In the genomic region with DNA sequence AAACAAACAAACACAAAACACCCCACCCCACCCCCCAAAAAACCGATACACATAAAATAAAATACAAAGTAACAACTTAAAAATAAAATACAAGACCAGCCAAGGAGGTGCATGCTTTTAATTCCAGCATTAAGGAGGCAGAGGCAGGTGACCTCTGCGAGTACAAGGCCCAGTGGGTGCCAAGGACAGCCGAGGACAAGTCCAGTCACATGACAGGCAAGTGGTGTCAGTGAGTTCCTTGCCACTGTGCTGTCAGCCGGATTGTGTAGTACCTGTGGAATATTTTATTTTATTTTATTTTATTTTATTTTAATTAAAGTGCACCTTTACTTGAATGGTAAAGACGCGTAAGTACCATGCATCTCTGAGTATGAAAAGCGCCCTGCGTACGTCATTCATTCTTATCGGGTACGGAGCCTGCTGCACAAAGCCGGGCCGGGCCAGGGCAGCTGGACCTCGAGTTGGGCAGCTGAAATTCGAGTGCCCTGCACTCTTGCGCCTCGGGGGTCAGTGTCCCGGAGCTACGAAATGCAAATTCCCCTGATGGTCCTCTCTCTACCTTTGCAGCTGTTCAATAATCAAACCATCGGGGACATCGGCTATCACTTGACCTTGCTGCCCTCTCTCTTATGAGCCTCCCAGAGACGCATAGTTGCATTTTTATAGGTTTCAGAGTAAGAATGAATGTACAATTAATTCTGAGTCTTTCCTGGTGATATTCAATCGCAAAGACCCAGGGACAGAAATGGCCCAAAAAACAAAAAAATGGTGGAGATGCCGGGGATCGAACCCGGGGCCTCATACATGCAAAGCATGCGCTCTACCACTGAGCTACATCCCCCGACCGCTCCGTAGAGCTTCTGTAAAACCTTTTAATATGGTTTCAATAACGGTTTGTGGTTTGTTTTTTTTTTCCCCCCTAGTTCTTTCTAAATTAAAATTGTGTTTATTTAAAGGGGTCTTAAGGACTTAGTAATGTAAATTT, we compare ENCODE assay signal across 8 mouse cellular contexts. TPM values are rescaled to one million over a fixed set of nuclear protein-coding genes. Genes with fewer than 3 reads are reported as not detected.
DNase-seq lines count a peak whose midpoint lies in the region; ATAC-seq lines count a peak whose summit lies in the region.

No protein-coding gene starts in this region.

- intact Hi-C loops in left cerebral cortex, postnatal 4 days (cut with DNase I): no loop called here

- H3K4me1 ChIP-seq in intestine, embryonic 14.5 days (replicated peaks; ENCODE audit: control insufficient read depth, insufficient read depth, low read length): peaks cover 9% of the 10 kb centered on the region
- peaks cover 15% of the 10 kb centered on the region for H3K4me1 ChIP-seq in midbrain, embryonic 13.5 days (replicated peaks)

- H3K4me3 ChIP-seq in intestine, embryonic 14.5 days (ENCODE audit: low read depth, low read length): peak overlapping the region; percentile 87
- H3K4me3 ChIP-seq in midbrain, embryonic 13.5 days (replicated peaks): peak overlapping the region; percentile 56

- no peaks in the 10 kb centered on the region for H3K27me3 ChIP-seq in intestine, embryonic 14.5 days (replicated peaks; ENCODE audit: control insufficient read depth, insufficient read depth, low read length)
- H3K27me3 ChIP-seq in midbrain, embryonic 13.5 days: no peaks in the 10 kb centered on the region

- H3K27ac ChIP-seq in intestine, embryonic 14.5 days (ENCODE audit: low read depth): no peak overlapping the region
- H3K27ac ChIP-seq in midbrain, embryonic 13.5 days: peak overlapping the region; percentile 56; the same call in 1 of the 2 replicates

- DNase-seq in adrenal gland, adult (ENCODE audit: inconsistent age in 2 of 2, low spot score in 1 of 2): peak; percentile 74 to 95
- no peak for DNase-seq in adrenal gland, postnatal 4 days (ENCODE audit: low spot score in 2 of 2)
- peak; percentile 67 for DNase-seq in c-Kit-positive CD71-negative TER-119-negative erythroid progenitor cells, embryonic 14.5 days (ENCODE audit: low read depth)
- DNase-seq in frontal cortex, postnatal 36 days (ENCODE audit: low spot score in 2 of 2): peak; percentile 86 to 88
- DNase-seq in intestine, embryonic 14.5 days (ENCODE audit: low spot score): peak; percentile 95
- peak; percentile 68 for DNase-seq in left cerebral cortex, postnatal 4 days
- peak; percentile 48 to 64 for DNase-seq in spleen, postnatal 14 days (ENCODE audit: low spot score in 2 of 2)

- H3K9me3 ChIP-seq in intestine, embryonic 14.5 days (ENCODE audit: control insufficient read depth, low read length): no peaks in the 10 kb centered on the region
- no peaks in the 10 kb centered on the region for H3K9me3 ChIP-seq in midbrain, embryonic 13.5 days

- H3K36me3 ChIP-seq in intestine, embryonic 14.5 days (ENCODE audit: control insufficient read depth, insufficient read depth, low read length): no peaks in the 10 kb centered on the region
- no peaks in the 10 kb centered on the region for H3K36me3 ChIP-seq in midbrain, embryonic 13.5 days

- no peak overlapping the region for H3K9ac ChIP-seq in intestine, embryonic 14.5 days (ENCODE audit: low read length)
- peak overlapping the region; percentile 49 for H3K9ac ChIP-seq in midbrain, embryonic 13.5 days (replicated peaks)

- H3K4me2 ChIP-seq in intestine, embryonic 14.5 days (ENCODE audit: low read length): peak overlapping the region; percentile 65
- H3K4me2 ChIP-seq in midbrain, embryonic 13.5 days (replicated peaks): peak overlapping the region; percentile 54

- no peak for ATAC-seq in intestine, embryonic 14.5 days (replicated peaks; ENCODE audit: low FRiP score, low TSS enrichment, low read depth)
- 0 out of 2 replicates have a peak, but pooled peaks have one; percentile 35 for ATAC-seq in midbrain, embryonic 13.5 days

- WGBS in intestine, embryonic 14.5 days: 14% methylated on average over 31 of the region's 31 CpGs
- 11% methylated on average over 31 of the region's 31 CpGs for WGBS in midbrain, embryonic 13.5 days

RNA-seq across cellular contexts. Expression of a gene that starts 13.8 kb away (rescaled TPM):
- 1,000 to 10,000 TPM; 1,138 to 1,334 TPM for total RNA-seq in adrenal gland, postnatal 4 days (2021)
- 949 and 989 TPM in 2 replicates for polyA plus RNA-seq in intestine, embryonic 14.5 days (2014; fragmentation: Nextera tagmentation; extraction: Ambion mirVana)
- total RNA-seq in left cerebral cortex, postnatal 4 days (2021): 100 to 1,000 TPM; 849 to 918 TPM
- polyA plus RNA-seq in midbrain, embryonic 13.5 days (2015; fragmentation: Nextera tagmentation; extraction: Ambion mirVana): 1,275 and 1,322 TPM in 2 replicates

RNA-seq across cellular contexts. Expression of a gene that starts 14.7 kb away (rescaled TPM):
- under 1 TPM in 1 of 2 experiments, not detected in 1; 0.25 TPM for total RNA-seq in adrenal gland, postnatal 4 days (2021)
- polyA plus RNA-seq in intestine, embryonic 14.5 days (2014; fragmentation: Nextera tagmentation; extraction: Ambion mirVana): 0.15 and 0.30 TPM in 2 replicates
- total RNA-seq in left cerebral cortex, postnatal 4 days (2021): under 1 TPM; 0.48 to 0.52 TPM
- 0.39 and 0.89 TPM in 2 replicates for polyA plus RNA-seq in midbrain, embryonic 13.5 days (2015; fragmentation: Nextera tagmentation; extraction: Ambion mirVana)

RNA-seq across cellular contexts. Expression of a gene that starts 30.1 kb away (rescaled TPM):
- total RNA-seq in adrenal gland, postnatal 4 days (2021): 10 to 100 TPM; 14.0 to 16.0 TPM
- polyA plus RNA-seq in intestine, embryonic 14.5 days (2014; fragmentation: Nextera tagmentation; extraction: Ambion mirVana): 9.6 and 11.3 TPM in 2 replicates
- 10 to 100 TPM; 20.3 to 20.6 TPM for total RNA-seq in left cerebral cortex, postnatal 4 days (2021)
- polyA plus RNA-seq in midbrain, embryonic 13.5 days (2015; fragmentation: Nextera tagmentation; extraction: Ambion mirVana): 12.1 and 13.2 TPM in 2 replicates

RNA-seq across cellular contexts. Expression of a gene that starts 37.6 kb away (rescaled TPM):
- 10 to 100 TPM; 34.2 to 37.0 TPM for total RNA-seq in adrenal gland, postnatal 4 days (2021)
- polyA plus RNA-seq in intestine, embryonic 14.5 days (2014; fragmentation: Nextera tagmentation; extraction: Ambion mirVana): 48.4 and 50.9 TPM in 2 replicates
- total RNA-seq in left cerebral cortex, postnatal 4 days (2021): 10 to 100 TPM; 81.1 to 88.2 TPM
- 28.2 and 29.6 TPM in 2 replicates for polyA plus RNA-seq in midbrain, embryonic 13.5 days (2015; fragmentation: Nextera tagmentation; extraction: Ambion mirVana)

Comparison
In these comparisons a context has a peak if more than half of its experiments do, and no peak if none do; other contexts are left out.
1. DNase-seq: peak in adrenal gland, adult (2 of 2), c-Kit-positive CD71-negative TER-119-negative erythroid progenitor cells, embryonic 14.5 days (single experiment), frontal cortex, postnatal 36 days (2 of 2), intestine, embryonic 14.5 days (single experiment), left cerebral cortex, postnatal 4 days (single experiment) and spleen, postnatal 14 days (2 of 2); none in adrenal gland, postnatal 4 days (0 of 2).